Mouse (Mus musculus): ENCODE results near the gene Mrpl47. TPM values are rescaled to one million over a fixed set of nuclear protein-coding genes. Genes with fewer than 3 reads are reported as not detected.
"Not testable (repeated sequence)": the region's sequence is repeated elsewhere in the genome, so short reads cannot be mapped to it uniquely, and the experiment has no call there.

Mrpl47 gene
- polyA plus RNA-seq, 1 experiment: 10.8 TPM

- no peaks in the 10 kb centered on the region for H3K27me3 ChIP-seq (ENCODE audit: control insufficient read depth, insufficient read depth, insufficient read length)
- H3K36me3 ChIP-seq (ENCODE audit: control insufficient read depth, insufficient read depth): peaks cover 20% of the 10 kb centered on the region
- peak overlapping the region; percentile 84 for H3K4me3 ChIP-seq
- peak overlapping the region; percentile 60 for H3ac ChIP-seq (ENCODE audit: control insufficient read depth, insufficient read length)
- peaks cover 27% of the 10 kb centered on the region for H3K79me2 ChIP-seq (ENCODE audit: control insufficient read depth, insufficient read depth)
- TF ChIP-seq TCF3 (IDR thresholded peaks at IDR 0.05; ENCODE audit: insufficient read length, low read depth) (no peak), POLR2A (IDR thresholded peaks at IDR 0.05; ENCODE audit: insufficient read length, low read depth) (no peak)
- peak overlapping the region; percentile 92 for H3K4me2 ChIP-seq (ENCODE audit: low read depth)
Measured at GRCm38 (mm10) chr3:32709388-32709787, 28.0 kb downstream of the Mrpl47 start.

- H3K79me2 ChIP-seq (ENCODE audit: control insufficient read depth, insufficient read depth): peaks cover 27% of the 10 kb centered on the region
- peak overlapping the region; percentile 84 for H3K4me3 ChIP-seq
- TF ChIP-seq POLR2A (IDR thresholded peaks at IDR 0.05; ENCODE audit: insufficient read length, low read depth): peak; percentile 50
- no peak for TF ChIP-seq E2F4 (IDR thresholded peaks at IDR 0.05; ENCODE audit: insufficient read depth)
- TF ChIP-seq MAX (IDR thresholded peaks at IDR 0.05; ENCODE audit: low read depth): no peak
- TF ChIP-seq MYOD1 (IDR thresholded peaks at IDR 0.05; ENCODE audit: control insufficient read depth in 1 of 3, insufficient read length in 2 of 3, low read depth in 2 of 3): peak in 1 of 3 experiments; percentile 18
- no peak for TF ChIP-seq REST (IDR thresholded peaks at IDR 0.05; ENCODE audit: insufficient read depth, insufficient read length)
- peak in 2 of 3 experiments; percentile 20 for TF ChIP-seq MYOG (IDR thresholded peaks at IDR 0.05; ENCODE audit: control insufficient read depth in 1 of 3, insufficient read depth in 1 of 3, insufficient read length in 2 of 3, low read depth in 2 of 3)
- no peak for TF ChIP-seq USF1 (IDR thresholded peaks at IDR 0.05; ENCODE audit: low read depth)
- peaks cover 14% of the 10 kb centered on the region for H3K36me3 ChIP-seq (ENCODE audit: control insufficient read depth, insufficient read depth)
- H3K27me3 ChIP-seq (ENCODE audit: control insufficient read depth, insufficient read depth, insufficient read length): no peaks in the 10 kb centered on the region
- peak overlapping the region; percentile 56 for H3K4me2 ChIP-seq (ENCODE audit: low read depth)
- H3ac ChIP-seq (ENCODE audit: control insufficient read depth, insufficient read length): peak overlapping the region; percentile 60
Measured at GRCm38 (mm10) chr3:32708368-32709231, 28.8 kb downstream of the Mrpl47 start.

DNA sequence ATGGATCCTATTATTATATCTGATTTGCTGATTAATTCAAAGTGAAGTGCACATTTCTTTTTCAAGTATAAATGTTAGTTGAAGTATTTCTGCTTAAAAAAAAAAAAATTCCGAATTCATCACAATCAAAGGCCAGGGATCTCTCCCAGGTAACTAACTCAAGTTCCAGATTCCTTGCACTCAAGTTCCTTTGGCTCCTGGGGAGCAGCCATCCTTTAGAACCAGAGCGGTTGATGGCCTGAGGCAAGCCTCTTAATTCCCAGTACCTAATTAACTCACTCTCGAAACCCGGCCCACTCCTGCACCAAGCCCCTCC lies 29.4 kb downstream of the Mrpl47 start:
- Histone ChIP-seq H3ac (ENCODE audit: control insufficient read depth, insufficient read length) (peak overlapping the region; percentile 60), H3K4me3 (peak overlapping the region; percentile 84), H3K36me3 (ENCODE audit: control insufficient read depth, insufficient read depth) (peaks cover 8% of the 10 kb centered on the region), H3K79me2 (ENCODE audit: control insufficient read depth, insufficient read depth) (peaks cover 27% of the 10 kb centered on the region), H3K27me3 (ENCODE audit: control insufficient read depth, insufficient read depth, insufficient read length) (no peaks in the 10 kb centered on the region), H3K4me2 (ENCODE audit: low read depth) (peak overlapping the region; percentile 56)
- no peak for TF ChIP-seq CEBPB (IDR thresholded peaks at IDR 0.05; ENCODE audit: insufficient read depth, poor library complexity, severe bottlenecking)
- TF ChIP-seq REST (IDR thresholded peaks at IDR 0.05; ENCODE audit: insufficient read depth, insufficient read length): no peak
- no peak for TF ChIP-seq TCF3 (IDR thresholded peaks at IDR 0.05; ENCODE audit: insufficient read length, low read depth)
- no peak for TF ChIP-seq TCF12 (IDR thresholded peaks at IDR 0.05; ENCODE audit: insufficient read depth, poor library complexity, severe bottlenecking)
- TF ChIP-seq USF1 (IDR thresholded peaks at IDR 0.05; ENCODE audit: low read depth): no peak
- no peak for TF ChIP-seq E2F4 (IDR thresholded peaks at IDR 0.05; ENCODE audit: insufficient read depth)
- no peak for TF ChIP-seq POLR2A (IDR thresholded peaks at IDR 0.05; ENCODE audit: insufficient read length, low read depth)
- no peak for TF ChIP-seq SRF (IDR thresholded peaks at IDR 0.05; ENCODE audit: control insufficient read depth, insufficient read length, low read depth)
- no peak for TF ChIP-seq POLR2AphosphoS2 (IDR thresholded peaks at IDR 0.05; ENCODE audit: insufficient read length, low read depth)
- TF ChIP-seq MYOD1 (IDR thresholded peaks at IDR 0.05; ENCODE audit: control insufficient read depth in 1 of 3, insufficient read length in 2 of 3, low read depth in 2 of 3): no peak
- TF ChIP-seq MAX (IDR thresholded peaks at IDR 0.05; ENCODE audit: low read depth): no peak
- TF ChIP-seq MYOG (IDR thresholded peaks at IDR 0.05; ENCODE audit: control insufficient read depth in 1 of 3, insufficient read depth in 1 of 3, insufficient read length in 2 of 3, low read depth in 2 of 3): no peak

GRCm38 (mm10) chr3:32705647-32706348 lies 31.6 kb downstream of the Mrpl47 start, which contains the start of gene Actl6a:
Gene Actl6a (plus strand): TSS chr3:32706298.
- H3K27me3 ChIP-seq (ENCODE audit: control insufficient read depth, insufficient read depth, insufficient read length); H3K4me2 ChIP-seq (ENCODE audit: low read depth): not testable (repeated sequence)

DNA sequence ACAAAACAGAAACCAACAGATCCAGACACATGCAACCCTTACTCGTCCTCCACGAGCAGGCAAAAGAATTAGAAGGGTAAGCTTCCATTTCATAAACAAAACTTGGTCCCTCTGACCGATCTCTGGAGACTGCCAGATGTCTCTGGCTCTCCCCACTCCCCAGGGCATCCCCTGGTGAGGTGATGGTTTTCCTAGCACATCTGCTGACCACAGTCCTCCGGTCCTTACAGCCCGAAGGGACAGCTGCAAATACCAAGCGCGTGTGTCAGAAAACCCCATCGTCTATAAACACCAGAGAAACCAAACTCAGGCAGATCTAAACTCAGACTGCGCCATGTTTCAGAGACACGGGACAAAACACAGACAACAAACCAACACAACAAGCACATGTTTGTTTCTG lies 32.8 kb downstream of the Mrpl47 start:
- not testable (repeated sequence) for H3K36me3 ChIP-seq (ENCODE audit: control insufficient read depth, insufficient read depth); H3K79me2 ChIP-seq (ENCODE audit: control insufficient read depth, insufficient read depth); H3K27me3 ChIP-seq (ENCODE audit: control insufficient read depth, insufficient read depth, insufficient read length); H3ac ChIP-seq (ENCODE audit: control insufficient read depth, insufficient read length); H3K4me3 ChIP-seq
- TF ChIP-seq MYOD1 (IDR thresholded peaks at IDR 0.05; ENCODE audit: control insufficient read depth in 1 of 3, insufficient read length in 2 of 3, low read depth in 2 of 3) (peak in 2 of 3 experiments; percentile 65 to 66), MYOG (IDR thresholded peaks at IDR 0.05; ENCODE audit: control insufficient read depth in 1 of 3, insufficient read depth in 1 of 3, insufficient read length in 2 of 3, low read depth in 2 of 3) (peak in 1 of 3 experiments; percentile 43), TCF12 (IDR thresholded peaks at IDR 0.05; ENCODE audit: insufficient read depth, poor library complexity, severe bottlenecking) (peak; percentile 50)
- H3K4me2 ChIP-seq (ENCODE audit: low read depth): peak overlapping the region; percentile 63

More at GRCm38 (mm10) chr3:32705647-32706348, 31.6 kb downstream of the Mrpl47 start, which contains the start of gene Actl6a:
- peaks cover 18% of the 10 kb centered on the region for H3K79me2 ChIP-seq (ENCODE audit: control insufficient read depth, insufficient read depth)
- not testable (repeated sequence) for H3ac ChIP-seq (ENCODE audit: control insufficient read depth, insufficient read length); H3K36me3 ChIP-seq (ENCODE audit: control insufficient read depth, insufficient read depth); H3K4me3 ChIP-seq

DNA sequence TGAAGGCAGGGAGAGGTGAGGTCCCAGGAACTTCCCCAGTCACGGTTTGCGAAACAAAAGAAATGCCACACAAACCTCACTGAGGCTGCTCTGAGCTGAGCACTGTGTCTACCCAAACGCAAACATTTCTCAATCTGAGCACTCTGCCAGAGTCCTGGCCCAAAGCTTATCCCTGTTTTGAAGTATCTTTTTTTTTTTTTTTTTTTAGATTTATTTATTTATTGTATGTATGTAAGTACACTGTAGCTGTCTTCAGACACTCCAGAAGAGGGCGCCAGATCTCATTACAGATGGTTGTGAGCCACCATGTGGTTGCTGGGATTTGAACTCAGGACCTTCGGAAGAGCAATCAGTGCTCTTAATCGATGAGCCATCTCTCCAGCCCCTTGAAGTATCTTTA lies 33.4 kb downstream of the Mrpl47 start:
- H3K79me2 ChIP-seq (ENCODE audit: control insufficient read depth, insufficient read depth); H3K4me3 ChIP-seq; H3K4me2 ChIP-seq (ENCODE audit: low read depth); H3K36me3 ChIP-seq (ENCODE audit: control insufficient read depth, insufficient read depth); H3K27me3 ChIP-seq (ENCODE audit: control insufficient read depth, insufficient read depth, insufficient read length); H3ac ChIP-seq (ENCODE audit: control insufficient read depth, insufficient read length): not testable (repeated sequence)

All from myocyte (in vitro differentiated cells).